Mouse (Mus musculus): ENCODE data around the gene Ccdc158.

The Ccdc158 gene

DNA sequence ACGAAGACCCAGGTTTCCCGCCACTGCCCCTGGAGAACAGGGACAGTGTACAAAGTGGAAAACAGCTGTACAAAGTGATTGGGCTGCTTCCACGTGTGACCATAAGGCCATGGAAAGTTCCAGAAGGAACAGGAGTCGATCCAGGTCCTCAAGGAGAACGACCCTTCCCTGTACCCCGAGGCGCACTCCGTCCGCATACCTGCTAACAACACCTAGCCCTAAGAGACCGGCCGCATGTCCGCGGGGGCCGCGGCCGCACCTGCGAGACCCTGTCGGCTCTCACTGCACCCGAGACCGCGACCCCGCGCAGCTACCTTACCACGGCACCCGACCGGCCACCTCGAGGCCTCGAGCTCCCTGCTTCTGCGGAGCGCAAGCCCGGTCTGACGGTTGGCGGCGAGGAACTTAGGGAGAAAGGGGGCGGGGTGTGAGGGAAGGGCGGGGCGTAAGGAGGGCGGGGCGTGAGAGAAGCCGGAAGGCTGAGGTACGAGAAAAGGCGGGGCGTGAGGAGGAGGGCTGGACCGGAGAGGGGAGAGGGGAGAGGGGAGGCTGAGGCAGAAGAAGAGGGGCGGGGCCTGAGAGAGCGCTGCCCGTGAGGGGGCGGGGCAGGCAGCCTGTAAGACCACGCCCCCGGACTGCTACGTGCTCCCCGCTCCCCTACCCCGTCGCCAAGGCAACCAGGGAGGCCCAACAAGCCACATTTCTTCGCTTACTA, at the start of gene Ccdc158:
TSS of gene Ccdc158 (minus strand) at position 413 of the 715 bp plus-strand sequence.
- DNase-seq: peak; percentile 88 to 93

GRCm38 (mm10) chr5:92721610-92722009, 46.5 kb upstream of the Ccdc158 start:
- DNase-seq: no peak

DNA sequence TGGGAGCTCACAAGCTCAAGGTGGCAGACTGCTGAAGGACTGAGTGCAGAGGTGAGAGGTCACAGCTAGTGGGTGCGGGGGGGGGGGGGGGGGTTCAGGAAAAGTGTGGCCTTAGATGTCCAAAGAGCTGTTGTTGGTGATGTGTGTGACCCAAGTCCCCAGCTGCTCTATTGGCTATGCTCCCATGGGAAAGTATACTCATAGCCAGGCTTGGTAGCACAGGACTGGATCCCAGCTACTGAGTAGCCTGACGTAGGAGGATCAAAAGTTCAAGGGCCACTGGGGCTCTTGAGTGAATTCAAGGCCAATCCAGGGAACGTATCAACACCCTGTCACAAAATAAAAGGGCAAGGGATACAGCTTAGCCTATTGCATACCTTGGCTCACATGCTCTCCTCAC, 43.8 kb upstream of the Ccdc158 start:
- no peak for DNase-seq

DNA sequence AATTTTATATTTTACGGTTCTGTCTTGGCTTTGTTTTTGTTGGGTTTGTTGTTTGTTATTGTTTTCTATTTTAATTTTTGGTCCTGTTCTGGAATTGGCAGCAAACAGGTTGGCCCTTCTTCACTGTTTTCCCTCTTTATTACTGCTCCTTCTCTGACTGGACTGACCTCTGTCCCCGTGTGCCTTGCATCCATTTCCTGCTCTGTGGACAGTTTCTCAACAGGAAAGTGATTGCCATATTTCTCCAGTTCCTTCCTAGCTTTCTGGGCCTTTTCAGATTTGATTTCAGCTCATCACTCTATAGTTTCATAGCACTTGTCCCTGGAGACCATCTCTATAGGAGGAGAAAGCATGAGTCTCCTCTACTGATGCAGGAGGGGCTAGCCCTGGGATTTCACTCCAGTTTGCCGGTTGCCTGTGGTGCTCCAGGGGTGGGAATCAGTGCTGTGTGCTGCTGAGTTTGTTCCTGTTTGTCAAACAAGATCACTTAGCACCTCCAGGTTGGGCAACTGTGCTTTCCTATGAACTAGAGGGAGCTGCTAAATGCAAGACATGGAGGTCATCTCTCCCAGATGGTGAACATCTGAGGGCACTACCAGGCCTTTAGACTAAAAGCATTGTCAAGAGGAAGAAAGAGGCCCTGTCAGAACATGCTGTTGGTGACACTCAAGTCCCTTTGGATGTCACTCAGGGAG, 42.7 kb upstream of the Ccdc158 start:
- DNase-seq: no peak

DNA sequence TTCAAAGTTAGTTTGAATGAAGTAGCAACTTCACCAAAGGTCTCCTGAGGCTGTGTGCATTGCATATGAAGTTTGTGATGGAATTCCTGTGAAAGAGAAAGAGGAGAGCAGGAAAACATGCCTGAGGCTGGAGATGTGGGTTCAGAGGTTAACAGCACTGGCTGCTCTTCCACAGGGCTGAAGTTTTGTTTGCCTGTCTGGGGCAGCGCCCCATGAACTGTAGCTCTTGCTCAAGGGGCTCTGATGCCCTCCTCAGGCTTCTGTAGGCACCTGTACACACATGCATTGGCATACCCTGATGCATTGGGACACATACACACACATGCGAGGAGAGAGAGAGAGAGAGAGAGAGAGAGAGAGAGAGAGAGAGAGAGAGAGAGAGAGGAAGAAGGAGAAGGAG, 40.8 kb upstream of the Ccdc158 start:
- no peak for DNase-seq

DNA sequence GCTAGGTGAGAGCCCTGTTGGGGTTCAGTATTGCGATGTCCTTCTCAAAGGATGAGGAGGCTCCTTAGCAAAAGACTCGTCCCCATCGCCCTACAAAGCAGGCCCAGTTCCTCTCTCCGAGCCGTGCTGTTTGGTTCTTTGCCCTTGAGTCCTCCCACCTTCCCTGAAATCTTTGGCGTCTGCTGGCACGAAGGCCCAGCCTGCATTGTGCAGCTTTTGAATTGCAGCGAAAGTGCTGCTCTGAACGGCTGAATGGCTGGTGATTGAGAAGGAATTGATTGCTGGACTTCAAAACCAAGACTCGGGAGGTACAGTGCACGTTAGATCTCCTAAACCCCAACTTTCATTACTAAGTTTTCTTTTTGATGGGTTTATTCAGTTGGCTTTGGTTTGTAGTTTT, 40.2 kb upstream of the Ccdc158 start:
- no peak for DNase-seq

- no peak for DNase-seq
Observed at GRCm38 (mm10) chr5:92714886-92715285, 39.8 kb upstream of the Ccdc158 start.

DNA sequence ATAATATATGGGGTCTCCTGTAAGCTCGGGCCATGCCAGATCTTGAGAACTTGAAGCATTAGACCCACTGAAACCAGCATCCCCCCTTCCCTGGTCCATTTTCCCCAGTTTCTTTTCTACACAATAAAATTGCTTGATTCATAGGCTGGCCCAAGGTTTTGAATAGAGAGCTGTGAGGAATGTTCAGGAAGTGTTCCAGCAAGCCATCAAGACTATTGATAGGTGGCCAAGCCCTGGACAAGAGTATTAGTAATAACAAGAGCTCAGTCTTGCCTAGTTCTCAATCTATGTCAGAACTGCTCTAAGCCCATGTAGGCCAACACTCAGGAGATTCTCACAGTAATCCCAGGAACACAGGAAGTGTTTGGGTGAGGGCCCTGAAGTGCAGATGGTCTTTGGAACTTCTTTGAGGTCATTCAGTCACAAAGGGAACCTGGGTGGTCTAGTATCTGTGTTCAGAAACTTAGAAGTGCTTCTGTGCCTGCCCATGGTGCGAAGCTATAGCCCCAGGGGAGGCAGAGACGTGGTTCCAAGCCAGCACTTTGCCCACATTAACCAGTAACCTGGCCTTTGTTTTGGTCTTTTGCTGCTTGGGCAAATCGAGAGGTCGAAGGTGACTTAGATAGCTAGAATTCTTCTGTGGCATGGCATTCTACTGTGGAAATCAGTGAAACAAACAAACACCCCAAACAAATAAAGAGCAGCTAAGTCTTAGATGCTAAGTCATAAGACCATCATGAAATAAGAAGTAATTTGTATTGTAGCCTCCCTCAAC, 37.7 kb upstream of the Ccdc158 start:
- DNase-seq: no peak

GRCm38 (mm10) chr5:92711666-92712290, 36.7 kb upstream of the Ccdc158 start:
- no peak for DNase-seq

GRCm38 (mm10) chr5:92710779-92711178, 35.7 kb upstream of the Ccdc158 start:
- no peak for DNase-seq

DNA sequence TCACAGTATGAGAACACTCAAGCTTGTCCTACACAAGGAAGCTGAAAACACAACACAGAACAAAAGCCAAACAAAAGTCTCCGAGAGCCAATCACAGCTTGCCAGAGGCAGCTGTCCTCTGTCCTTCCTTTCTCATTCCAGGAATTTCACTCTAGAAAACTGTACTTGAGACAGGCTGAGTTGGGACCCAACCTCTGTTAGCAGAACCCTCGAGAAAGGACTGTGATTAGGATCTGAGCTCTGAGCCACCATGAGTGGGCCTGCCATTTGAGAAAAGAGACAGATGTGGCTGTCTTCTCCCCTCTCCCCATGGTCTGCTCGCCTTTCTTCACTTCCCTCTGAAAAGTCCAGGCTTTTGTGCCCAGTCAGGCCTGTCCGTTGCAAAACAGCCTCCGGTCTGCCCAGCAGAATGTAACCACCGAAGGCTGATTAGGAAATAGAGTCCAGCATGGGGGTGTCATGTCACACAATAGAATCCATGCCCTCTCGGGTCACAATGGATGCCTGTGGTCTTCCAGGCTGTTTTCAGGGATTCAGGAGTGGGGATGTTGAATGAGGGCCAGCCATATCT, 32.9 kb upstream of the Ccdc158 start:
- DNase-seq: peak; percentile 15 to 33

GRCm38 (mm10) chr5:92703671-92704070, 28.6 kb upstream of the Ccdc158 start:
- no peak for DNase-seq

- DNase-seq: no peak
Observed at GRCm38 (mm10) chr5:92701750-92702149, 26.7 kb upstream of the Ccdc158 start.

- DNase-seq: peak in 1 of 2 experiments; percentile 16
Observed at GRCm38 (mm10) chr5:92698837-92699529, 23.9 kb upstream of the Ccdc158 start.

DNA sequence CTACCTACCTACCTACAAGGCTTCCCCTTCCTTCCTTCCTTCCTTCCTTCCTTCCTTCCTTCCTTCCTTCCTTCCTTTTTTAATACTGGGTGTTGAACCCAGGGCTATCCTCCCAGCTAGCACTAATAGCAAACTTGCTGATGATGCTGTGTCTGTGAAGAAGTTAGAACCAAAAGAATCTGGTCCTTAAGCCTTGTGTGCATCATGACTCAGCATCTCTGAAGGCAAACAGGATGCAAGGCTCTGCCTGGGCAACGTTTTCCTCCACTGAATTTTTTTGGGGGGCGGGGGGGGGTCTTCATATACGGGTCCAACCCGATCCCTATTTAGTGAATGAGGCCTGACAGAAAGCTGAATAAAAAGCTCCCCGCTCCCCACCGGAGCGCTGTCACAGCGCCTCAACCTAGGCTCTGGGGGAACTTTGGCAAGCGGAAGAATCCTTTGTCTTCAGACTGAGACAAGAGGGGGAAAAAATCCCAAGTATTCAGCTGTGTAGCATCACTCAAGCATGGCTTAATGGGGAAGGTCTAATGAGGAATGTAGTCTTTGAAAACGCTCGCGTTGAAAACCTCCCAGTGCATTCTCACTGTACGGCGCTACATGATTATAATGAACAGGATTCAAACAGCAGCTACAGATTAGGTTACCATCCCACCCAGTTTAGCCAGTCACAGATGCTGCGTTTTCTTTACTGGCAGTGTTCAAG, 23.2 kb upstream of the Ccdc158 start:
- DNase-seq: peak in 1 of 2 experiments; percentile 33

DNA sequence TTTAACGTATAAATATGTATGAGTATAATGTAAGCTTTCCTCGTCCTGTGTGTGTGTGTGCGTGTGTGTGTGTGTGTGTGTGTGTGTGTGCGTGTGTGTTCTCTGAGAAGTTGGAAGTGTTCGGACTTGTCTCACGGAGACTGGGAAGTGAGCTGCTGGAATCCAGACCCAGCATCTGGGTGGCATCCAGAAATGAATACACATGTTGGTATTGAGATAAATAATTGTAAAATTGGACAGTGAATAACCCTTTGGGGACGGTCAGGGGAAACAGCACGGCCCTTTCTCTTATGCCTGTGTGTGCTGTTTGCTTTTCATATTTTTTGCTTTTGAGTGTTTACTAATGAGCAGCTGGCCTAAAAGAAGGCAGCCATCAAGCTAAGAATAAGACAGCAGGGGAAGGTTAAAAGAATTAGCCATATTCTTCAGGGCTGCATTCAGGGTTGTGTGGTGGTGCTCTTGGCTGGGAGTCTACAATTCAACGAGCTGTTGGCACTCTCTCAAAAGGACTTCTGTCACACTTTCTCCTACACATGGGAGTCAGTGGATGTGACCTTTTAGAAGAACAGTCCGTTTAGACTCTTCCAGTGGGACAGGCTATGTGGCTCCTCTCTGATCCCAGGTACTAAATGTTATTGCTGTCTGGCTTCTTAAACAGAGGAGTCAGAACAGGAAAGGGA, 19.4 kb upstream of the Ccdc158 start:
- no peak for DNase-seq

DNA sequence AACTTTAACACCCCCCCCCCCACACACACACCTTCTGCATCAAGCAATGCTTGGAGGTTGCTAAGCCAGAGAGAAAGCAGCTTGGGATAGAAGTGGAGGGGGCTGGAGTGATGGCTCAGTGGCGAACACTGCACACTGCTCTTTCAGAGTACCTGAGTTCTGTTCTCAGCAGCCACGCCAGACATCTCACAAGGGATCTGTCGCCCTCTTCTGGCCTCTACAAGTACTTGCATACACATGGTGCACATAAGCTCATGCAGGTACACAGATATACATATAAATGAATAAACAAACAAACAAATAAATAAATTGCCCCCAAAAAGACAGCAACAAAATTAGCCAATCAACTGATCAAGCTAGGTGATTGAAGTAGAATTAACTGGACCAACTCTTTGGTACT, 18.7 kb upstream of the Ccdc158 start:
- DNase-seq: no peak

DNA sequence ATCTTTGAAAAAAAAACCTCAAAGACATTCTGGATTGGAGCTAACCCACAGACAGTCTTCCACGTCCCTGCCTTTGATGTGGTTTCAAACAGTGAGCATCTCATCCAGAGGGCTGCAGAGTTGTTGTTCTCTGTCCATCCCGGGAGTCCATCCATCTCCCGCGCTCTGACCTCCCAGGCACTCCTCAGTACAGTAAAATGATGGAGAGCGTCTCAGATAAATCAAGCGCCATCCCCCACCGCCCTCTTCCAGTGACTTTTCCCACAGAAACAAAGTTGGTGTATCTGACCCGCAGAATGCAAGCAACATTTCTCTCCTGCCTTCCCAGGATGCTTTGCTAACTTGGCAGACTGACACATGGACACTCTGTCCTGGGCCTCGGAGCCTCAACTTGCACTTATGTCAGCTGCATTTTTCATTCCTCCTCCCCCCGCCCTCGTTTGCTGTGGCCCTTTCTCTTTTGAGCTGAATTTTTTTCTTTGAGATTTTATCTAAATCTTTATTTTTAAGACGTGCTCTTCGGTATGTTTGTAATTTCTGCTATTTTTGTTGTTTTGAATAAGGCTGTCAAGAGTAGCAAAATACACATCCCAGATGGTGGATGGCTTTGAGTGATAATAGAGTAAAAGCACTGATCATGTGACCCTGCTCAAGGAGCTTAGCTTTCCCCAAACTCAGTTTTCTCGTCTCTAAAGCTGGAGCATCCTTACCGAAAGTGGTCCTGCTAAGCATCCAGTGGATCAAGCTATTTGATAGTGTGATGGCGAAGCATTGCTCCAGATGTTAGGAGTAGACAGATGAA, 17.3 kb upstream of the Ccdc158 start:
- DNase-seq: peak; percentile 22 to 48

GRCm38 (mm10) chr5:92688569-92688968, 13.5 kb upstream of the Ccdc158 start:
- no peak for DNase-seq

DNA sequence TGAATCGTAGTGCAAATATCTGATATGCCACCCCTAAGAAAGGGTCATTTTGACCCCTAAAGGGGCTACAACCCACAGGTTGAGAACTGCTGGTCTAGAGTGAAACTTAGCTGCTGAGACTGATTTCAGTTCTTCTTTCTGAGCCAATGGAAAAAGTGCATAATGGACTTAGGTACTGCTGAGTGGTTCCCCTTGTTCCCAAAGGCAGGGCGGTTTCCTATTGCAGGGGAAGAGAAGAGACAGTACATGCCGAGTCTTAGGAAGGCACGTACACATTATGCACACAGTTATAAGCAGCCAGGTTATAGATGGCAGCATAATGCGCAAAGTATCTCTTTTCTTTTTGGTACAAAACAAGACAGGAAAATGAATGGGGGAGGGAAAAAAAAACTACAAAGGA, 13.1 kb upstream of the Ccdc158 start:
- DNase-seq: no peak

All from kidney, postnatal 4 days (tissue).